Mouse (Mus musculus): ENCODE measurements around the gene Rsf1. TPM values are rescaled to one million over a fixed set of nuclear protein-coding genes. Genes with fewer than 3 reads are reported as not detected.

Gene Rsf1
- polyA plus RNA-seq (2012; rRNA removed): 2.4 and 3.5 TPM in 2 replicates

DNA sequence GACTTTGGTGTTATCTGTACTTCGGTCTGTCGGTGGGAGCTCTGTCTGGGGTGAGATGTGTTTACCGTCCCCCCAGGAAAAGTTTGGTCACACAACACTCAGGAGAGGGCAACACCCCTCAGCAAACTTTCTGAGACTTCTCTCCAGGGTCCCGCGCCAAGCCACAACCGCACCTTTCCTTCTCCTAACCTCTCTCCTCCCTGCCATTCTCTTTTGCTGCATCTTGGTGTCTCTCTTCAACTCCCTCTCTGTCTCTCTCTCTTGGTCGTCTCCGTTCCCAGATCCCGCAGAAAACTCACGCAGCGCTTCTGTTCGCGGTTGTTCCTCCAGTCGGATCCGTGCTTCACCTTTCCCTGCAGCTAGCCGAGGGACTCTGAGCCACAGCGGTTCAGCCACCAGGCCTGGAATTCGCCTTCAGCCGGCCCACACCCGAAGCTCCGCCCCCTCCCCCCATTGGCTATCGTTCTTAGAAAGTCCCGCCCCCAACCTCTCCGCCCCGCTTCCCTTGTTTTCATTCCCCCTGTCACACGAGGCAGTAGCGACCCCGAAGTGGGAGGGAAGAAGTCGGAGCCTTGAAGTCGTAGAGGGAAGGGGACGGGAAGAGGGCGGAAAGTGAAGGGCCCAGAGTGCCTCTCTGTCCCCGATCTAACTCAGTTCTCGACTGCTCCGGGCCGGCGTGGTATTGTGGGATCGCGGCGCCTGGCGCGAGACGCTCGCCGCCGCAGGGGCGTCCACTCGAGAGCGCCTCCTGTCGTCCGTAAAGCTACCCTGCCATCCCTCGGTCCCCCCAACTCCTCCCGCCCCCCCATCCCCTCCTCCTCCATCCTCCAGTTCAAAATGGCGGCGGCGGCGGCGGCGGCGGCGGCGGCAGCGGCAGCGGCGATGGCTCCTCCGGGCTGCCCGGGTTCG is at the start of gene Rsf1, which contains the start of gene Aamdc:
Rsf1 (plus strand) TSS at position 823 of the 909 bp plus-strand sequence.
Aamdc (minus strand) TSS at position 431 of the 909 bp plus-strand sequence.

DNA sequence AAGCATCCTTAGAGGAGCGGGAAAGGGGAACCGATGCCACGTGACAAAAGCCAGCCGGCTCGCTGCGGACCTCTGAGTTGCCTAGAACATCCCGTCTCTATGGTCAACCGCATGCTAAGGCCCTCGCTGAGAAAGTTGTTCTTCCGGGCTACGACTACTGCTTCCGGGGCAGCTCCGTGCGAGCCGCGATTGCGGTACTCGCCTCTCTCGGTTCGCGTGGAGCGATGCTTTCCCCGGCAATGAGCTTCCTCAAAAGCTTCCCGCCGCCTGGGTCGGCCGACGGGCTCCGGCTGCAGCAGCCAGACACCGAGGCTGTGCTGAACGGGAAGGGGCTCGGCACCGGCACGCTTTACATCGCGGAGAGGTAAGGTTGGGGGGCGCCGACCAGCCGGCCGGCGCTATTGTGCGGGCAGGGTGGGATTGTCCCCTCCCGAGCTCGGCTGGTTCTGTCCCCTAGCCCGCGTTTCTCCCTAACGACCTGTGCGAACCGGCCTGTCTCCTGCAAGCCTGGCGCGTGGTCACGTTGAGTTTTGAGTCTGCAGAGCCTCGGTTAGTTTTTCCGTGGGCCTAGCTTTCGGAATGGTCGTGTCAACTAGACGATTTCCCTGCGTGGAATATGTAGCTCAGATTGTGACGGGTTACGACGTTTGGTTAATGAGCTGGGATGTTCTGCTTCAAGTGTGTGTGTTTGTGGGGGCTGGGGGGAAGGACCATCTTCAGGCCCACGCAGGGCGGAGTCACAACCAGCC is 117.0 kb downstream of the Rsf1 start, which contains the start of gene Clns1a:
Clns1a (plus strand) TSS at position 129 of the 749 bp plus-strand sequence.

DNA sequence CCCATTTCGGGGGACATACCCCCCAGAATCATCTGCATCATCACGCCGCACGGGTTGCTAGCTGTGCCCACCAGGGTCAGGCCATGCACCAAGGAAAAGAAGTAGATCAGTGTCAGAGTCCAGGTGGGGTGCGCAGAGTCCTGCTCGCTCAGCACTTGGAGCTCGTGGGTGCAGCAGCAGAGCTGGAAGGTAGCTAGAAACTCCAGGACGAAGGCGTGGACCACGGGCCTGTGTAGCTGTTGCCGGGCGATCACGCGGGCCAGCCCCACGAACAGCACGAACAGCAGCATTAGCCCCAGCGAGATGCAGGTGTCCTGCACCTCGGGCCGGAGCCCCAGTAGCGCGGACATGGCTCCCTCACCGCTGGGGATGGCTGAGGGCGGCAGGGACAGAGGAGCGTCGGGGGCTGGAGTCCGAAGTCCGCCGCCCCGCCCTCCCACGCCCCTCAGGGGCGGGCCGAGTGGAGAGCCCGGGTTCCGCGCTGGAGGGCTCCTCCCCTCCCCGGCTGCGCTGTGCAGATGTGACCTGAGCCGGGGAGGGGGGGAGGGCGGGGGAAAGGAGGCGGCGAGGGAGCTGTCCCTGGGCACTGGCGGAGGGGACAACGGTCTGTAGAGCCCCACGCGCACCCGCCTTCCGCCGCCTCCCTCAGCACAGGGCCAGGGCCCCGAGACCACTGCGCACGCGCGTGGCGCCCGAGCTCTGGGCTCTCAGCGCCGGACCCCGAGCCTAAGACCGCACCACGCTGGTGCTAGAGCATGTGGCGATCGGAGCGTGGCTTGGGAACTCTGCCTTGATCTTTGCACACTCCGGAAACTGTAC is 158.2 kb downstream of the Rsf1 start, which contains the start of gene Aqp11:
Aqp11 (minus strand) TSS at position 652 of the 819 bp plus-strand sequence.

Other genes starting within 250 kb of the Rsf1 start
- 0.42 and 0.44 TPM in 2 replicates for gene Usp35, start 247.9 kb upstream of the Rsf1 start, polyA plus RNA-seq (2012; rRNA removed)
- 1.7 TPM in 2 replicates for gene Kctd21, start 247.6 kb upstream of the Rsf1 start, polyA plus RNA-seq (2012; rRNA removed)
- 15.8 and 18.7 TPM in 2 replicates for gene Alg8, start 208.3 kb upstream of the Rsf1 start, polyA plus RNA-seq (2012; rRNA removed)
- 129 and 130 TPM in 2 replicates for gene Ndufc2, start 179.9 kb upstream of the Rsf1 start, polyA plus RNA-seq (2012; rRNA removed)
- gene Thrsp, start 162.2 kb upstream of the Rsf1 start, polyA plus RNA-seq (2012; rRNA removed): 2.1 and 9.2 TPM in 2 replicates
- 3.5 and 3.7 TPM in 2 replicates for gene Kctd14, start 128.6 kb upstream of the Rsf1 start, polyA plus RNA-seq (2012; rRNA removed)
- gene Ints4, start 98.9 kb upstream of the Rsf1 start, polyA plus RNA-seq (2012; rRNA removed): 20.4 and 20.9 TPM in 2 replicates
- gene Aamdc, start 392 bp upstream of the Rsf1 start, polyA plus RNA-seq (2012; rRNA removed): 11.2 and 13.5 TPM in 2 replicates
- gene Clns1a, start 116.7 kb downstream of the Rsf1 start, polyA plus RNA-seq (2012; rRNA removed): 25.8 and 26.1 TPM in 2 replicates
- gene Aqp11, start 158.4 kb downstream of the Rsf1 start, polyA plus RNA-seq (2012; rRNA removed): 40.4 and 51.9 TPM in 2 replicates
- gene Pak1, start 208.7 kb downstream of the Rsf1 start, polyA plus RNA-seq (2012; rRNA removed): 9.6 and 9.8 TPM in 2 replicates

Data from liver, embryonic 18 days (tissue).